Mouse (Mus musculus) spleen, adult 2 months (tissue): ENCODE measurements around the gene Wdr35.

Source experiments
- CTCF ChIP-seq: fragments of 200-500 bp; IDR thresholded peaks from 2 replicates; pipeline ENCODE4 v1.5.1; 2011; ENCODE audit warnings: mild to moderate bottlenecking, inconsistent platforms; ENCODE audit not compliant: insufficient read depth, insufficient read length, insufficient replicate concordance; ENCODE audit errors: extremely low read depth
- POLR2A ChIP-seq: fragments of 200-500 bp; IDR thresholded peaks from 2 replicates; pipeline ENCODE4 v1.6.1; 2011; ENCODE audit warnings: low read depth, low read length, inconsistent platforms

- no peak for TF ChIP-seq CTCF
- TF ChIP-seq POLR2A, result no peak
Observed at GRCm38 (mm10) chr12:9044666-9045065, 71.0 kb downstream of the Wdr35 start.
